Mouse (Mus musculus): ENCODE results near the gene Hk1.

DNA sequence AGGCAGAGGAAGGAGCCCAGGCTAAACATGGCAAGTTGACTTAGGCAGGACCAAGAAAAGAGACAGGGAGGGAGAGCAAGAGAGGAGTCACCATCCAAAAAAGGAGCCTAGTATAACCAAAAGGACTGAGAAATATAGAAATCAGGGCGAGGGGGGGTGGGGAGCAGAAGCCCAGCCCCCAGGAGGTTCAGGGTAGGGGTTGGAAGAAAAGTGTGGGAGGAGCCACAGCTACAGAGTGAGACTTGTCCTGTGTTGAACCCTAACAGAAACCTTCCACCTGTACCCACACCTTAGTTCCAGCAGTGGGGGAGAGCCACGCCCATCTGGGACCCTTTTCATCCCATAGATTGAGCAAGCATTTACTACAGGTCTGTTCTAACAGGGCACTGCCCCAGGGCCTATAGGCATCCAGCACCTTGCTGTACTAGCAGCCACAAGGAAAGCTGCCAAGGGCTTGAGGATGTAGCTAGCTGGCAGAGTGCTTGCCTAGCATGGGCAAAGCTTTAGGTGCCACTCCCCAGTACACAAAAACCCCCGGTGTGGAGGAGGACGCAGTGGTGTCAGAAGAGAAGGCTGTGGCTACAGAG, 96.4 kb downstream of the Hk1 start:
- TF ChIP-seq CTCF (IDR thresholded peaks at IDR 0.05; ENCODE audit: low read depth, low read length): no peak
- TF ChIP-seq POLR2A (IDR thresholded peaks at IDR 0.05; ENCODE audit: extremely low read depth, insufficient read depth, low read length): no peak
